Comparison of ENCODE assay signal across 31 mouse cellular contexts in the genomic region with DNA sequence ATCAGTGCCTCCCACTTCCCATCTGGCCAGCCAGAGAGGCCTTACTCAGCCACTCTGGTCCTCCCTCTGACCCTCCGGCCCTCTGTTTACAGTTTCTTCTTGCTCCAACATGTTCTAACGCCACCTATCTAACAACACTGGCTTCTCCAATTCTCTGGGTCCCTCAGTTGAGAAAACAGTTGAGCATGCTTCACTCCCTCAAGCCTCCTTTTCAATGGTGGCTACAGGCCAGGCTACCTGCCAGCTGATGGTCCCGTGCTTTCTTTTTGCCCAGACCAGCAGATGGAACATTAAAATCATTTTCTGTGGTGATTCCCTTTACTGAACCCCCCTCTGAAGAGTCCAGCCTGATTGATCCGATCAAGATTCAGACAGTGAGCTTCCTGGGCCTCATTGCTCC.
"Had no signal": no experiment of that assay in that cellular context is flagged by ENCODE, and none has a peak within 500 bp of the region (broad histone marks: within the 10 kb centered on the region; RNA-seq: fewer than 3 reads in every experiment).

No protein-coding gene starts in this region.

- H3K27ac ChIP-seq: limb, embryonic 10.5 days; limb, embryonic 12.5 days; limb, embryonic 13.5 days; limb, embryonic 15.5 days; liver, embryonic 12.5 days; liver, embryonic 13.5 days; liver, embryonic 14.5 days; liver, embryonic 15.5 days; lung, embryonic 15.5 days; macrophage; midbrain, embryonic 10.5 days; midbrain, embryonic 12.5 days; midbrain, embryonic 13.5 days; midbrain, embryonic 15.5 days; neural tube, embryonic 12.5 days had no signal

- ATAC-seq: liver, embryonic 12.5 days; liver, postnatal 0 days; lung, postnatal 0 days; midbrain, embryonic 13.5 days; midbrain, embryonic 15.5 days; midbrain, embryonic 16.5 days had no signal

- H3K9ac ChIP-seq: limb, embryonic 12.5 days; limb, embryonic 13.5 days; limb, embryonic 15.5 days; liver, embryonic 12.5 days; liver, embryonic 13.5 days; liver, embryonic 14.5 days; liver, embryonic 15.5 days; liver, postnatal 0 days; lung, embryonic 14.5 days; lung, embryonic 15.5 days; midbrain, embryonic 12.5 days; midbrain, embryonic 13.5 days; midbrain, embryonic 15.5 days; neural tube, embryonic 12.5 days had no signal

- H3K9me3 ChIP-seq: limb, embryonic 10.5 days; limb, embryonic 12.5 days; limb, embryonic 13.5 days; limb, embryonic 15.5 days; liver, embryonic 13.5 days; liver, embryonic 15.5 days; lung, embryonic 15.5 days; midbrain, embryonic 10.5 days; midbrain, embryonic 12.5 days; midbrain, embryonic 13.5 days; midbrain, embryonic 15.5 days; neural tube, embryonic 12.5 days had no signal

- H3K4me2 ChIP-seq: limb, embryonic 12.5 days; limb, embryonic 13.5 days; limb, embryonic 15.5 days; liver, embryonic 11.5 days; liver, embryonic 12.5 days; liver, embryonic 13.5 days; liver, embryonic 15.5 days; lung, embryonic 14.5 days; lung, embryonic 15.5 days; midbrain, embryonic 12.5 days; midbrain, embryonic 13.5 days; midbrain, embryonic 15.5 days; neural tube, embryonic 12.5 days had no signal

- DNase-seq: left cerebral cortex, postnatal 4 days; liver; liver, embryonic 13.5 days; liver, postnatal 0 days; lung, adult 18-20 months; lung, adult 2 months; lung, embryonic 14.5 days; lung, postnatal 10 days; lung, postnatal 14 days; lung, postnatal 36 days; lung, postnatal 4 days; midbrain, embryonic 14.5 days had no signal

- H3K4me3 ChIP-seq: limb, embryonic 10.5 days; limb, embryonic 12.5 days; limb, embryonic 13.5 days; limb, embryonic 15.5 days; liver, embryonic 12.5 days; liver, embryonic 13.5 days; liver, embryonic 15.5 days; lung, embryonic 15.5 days; megakaryocyte, embryonic 14.5 days; midbrain, embryonic 10.5 days; midbrain, embryonic 12.5 days; midbrain, embryonic 13.5 days; midbrain, embryonic 15.5 days; myocyte; neural tube, embryonic 12.5 days had no signal

- H3K36me3 ChIP-seq: limb, embryonic 10.5 days; limb, embryonic 12.5 days; limb, embryonic 13.5 days; limb, embryonic 15.5 days; liver, embryonic 12.5 days; liver, embryonic 13.5 days; liver, embryonic 15.5 days; lung, embryonic 15.5 days; midbrain, embryonic 10.5 days; midbrain, embryonic 12.5 days; midbrain, embryonic 13.5 days; midbrain, embryonic 15.5 days; neural tube, embryonic 12.5 days had no signal

- H3K4me1 ChIP-seq: limb, embryonic 10.5 days; limb, embryonic 12.5 days; limb, embryonic 13.5 days; limb, embryonic 15.5 days; liver, embryonic 12.5 days; liver, embryonic 13.5 days; liver, embryonic 15.5 days; lung, embryonic 15.5 days; megakaryocyte, embryonic 14.5 days; midbrain, embryonic 10.5 days; midbrain, embryonic 12.5 days; midbrain, embryonic 13.5 days; midbrain, embryonic 15.5 days; neural tube, embryonic 12.5 days had no signal

- H3K27me3 ChIP-seq: limb, embryonic 12.5 days; limb, embryonic 13.5 days; limb, embryonic 15.5 days; liver, embryonic 12.5 days; liver, embryonic 13.5 days; liver, embryonic 15.5 days; lung, embryonic 15.5 days; megakaryocyte, embryonic 14.5 days; midbrain, embryonic 12.5 days; midbrain, embryonic 13.5 days; midbrain, embryonic 15.5 days; neural tube, embryonic 12.5 days had no signal
